Mouse (Mus musculus) left cerebral cortex, postnatal 36 days (tissue): ENCODE data around the gene Sema4b. TPM values are rescaled to one million over a fixed set of nuclear protein-coding genes. Genes with fewer than 3 reads are reported as not detected.
A peak's percentile ranks its signal among the peaks of the same experiment; 100 is the strongest.

Source experiments
- DNase-seq, 2 experiments: peaks; one replicate each; pipeline ENCODE4 v3.0.0; 2021 to 2022; ENCODE audit warnings: low spot score in 2 of 2, mixed read lengths in 1 of 2
- intact Hi-C: fragments of 180-260 bp; cut with DNase I; formaldehyde crosslinking; loops from one replicate; pipeline ENCODE4 v1.15.1; 2025
- total RNA-seq, 2 experiments: library from RNA; stranded (reverse); gene quantifications; 2 replicates each; pipeline ENCODE4 v1.2.3; 2021

Gene Sema4b
- total RNA-seq, 2 experiments from 2014 or later: 16.9 to 19.1 TPM

GRCm38 (mm10) chr7:80208026-80208642 is 21.5 kb downstream of the Sema4b start:
- DNase-seq: no peak
- intact Hi-C loops: no loop called here

- DNase-seq: no peak
- intact Hi-C loops: no loop called here
These were observed 22.2 kb downstream of the Sema4b start for GRCm38 (mm10) chr7:80208738-80209430.

- DNase-seq: no peak
- intact Hi-C loops: no loop called here
These were observed 23.0 kb downstream of the Sema4b start for GRCm38 (mm10) chr7:80209669-80210068.

- intact Hi-C loops: no loop called here
- no peak for DNase-seq
These were observed 24.3 kb downstream of the Sema4b start for GRCm38 (mm10) chr7:80210982-80211381.

- intact Hi-C loops: loop anchor here (2.0 kb wide), 1 partner anchor 73 kb away; no protein-coding TSS in a partner anchor
- no peak for DNase-seq
These were observed 27.0 kb downstream of the Sema4b start for GRCm38 (mm10) chr7:80213604-80214003.

GRCm38 (mm10) chr7:80214459-80214858 is 27.8 kb downstream of the Sema4b start:
- intact Hi-C loops: loop anchor here (2.0 kb wide), 1 partner anchor 74 kb away; no protein-coding TSS in a partner anchor
- no peak for DNase-seq

- peak; percentile 60 to 62 for DNase-seq
- intact Hi-C loops: loop anchor here (2.0 to 5.0 kb wide), 2 partner anchors 58 to 75 kb away; no protein-coding TSS in a partner anchor
These were observed 28.8 kb downstream of the Sema4b start for GRCm38 (mm10) chr7:80215398-80215797.

GRCm38 (mm10) chr7:80216566-80216965 is 29.9 kb downstream of the Sema4b start:
- intact Hi-C loops: loop anchor here (5.0 kb wide), 1 partner anchor 59 kb away; no protein-coding TSS in a partner anchor
- DNase-seq: no peak

GRCm38 (mm10) chr7:80218666-80219065 is 32.0 kb downstream of the Sema4b start:
- intact Hi-C loops: loop anchor here (5.0 kb wide), 1 partner anchor 61 kb away; no protein-coding TSS in a partner anchor
- DNase-seq: no peak

- DNase-seq: no peak
- intact Hi-C loops: no loop called here
These were observed 33.7 kb downstream of the Sema4b start for GRCm38 (mm10) chr7:80220237-80220797.

GRCm38 (mm10) chr7:80221179-80221750 is 34.6 kb downstream of the Sema4b start:
- intact Hi-C loops: no loop called here
- no peak for DNase-seq

- DNase-seq: no peak
- intact Hi-C loops: no loop called here
These were observed 40.4 kb downstream of the Sema4b start for GRCm38 (mm10) chr7:80227065-80227464.

GRCm38 (mm10) chr7:80230196-80230595 is 43.6 kb downstream of the Sema4b start:
- intact Hi-C loops: no loop called here
- no peak for DNase-seq

- DNase-seq: no peak
- intact Hi-C loops: no loop called here
These were observed 45.4 kb downstream of the Sema4b start for GRCm38 (mm10) chr7:80231971-80232488.

GRCm38 (mm10) chr7:80232489-80233029 is 45.9 kb downstream of the Sema4b start, which contains the start of the genes Cib1 and Gdpgp1:
TSS of gene Cib1 (minus strand) at chr7:80232813.
TSS of gene Gdpgp1 (plus strand) at chr7:80232865.
- DNase-seq: peak; percentile 93 to 95
- intact Hi-C loops: no loop called here

- DNase-seq: no peak
- intact Hi-C loops: no loop called here
These were observed 47.2 kb downstream of the Sema4b start for GRCm38 (mm10) chr7:80233799-80234198.

- no peak for DNase-seq
- intact Hi-C loops: no loop called here
These were observed 51.9 kb downstream of the Sema4b start for GRCm38 (mm10) chr7:80238542-80238941.

- DNase-seq: no peak
- intact Hi-C loops: no loop called here
These were observed 55.0 kb downstream of the Sema4b start for GRCm38 (mm10) chr7:80241661-80242060.

- no peak for DNase-seq
- intact Hi-C loops: no loop called here
These were observed 58.2 kb downstream of the Sema4b start for GRCm38 (mm10) chr7:80244851-80245250.
